Mouse (Mus musculus) adrenal gland, postnatal 10 days (tissue): ENCODE measurements around the gene Prkg2. TPM values are rescaled to one million over a fixed set of nuclear protein-coding genes. Genes with fewer than 3 reads are reported as not detected.

Source experiments
- DNase-seq: peaks from one replicate; pipeline ENCODE4 v3.0.0; 2021; ENCODE audit warnings: mixed read lengths
- total RNA-seq, 2 experiments: library from RNA; stranded (reverse); gene quantifications; 2 replicates each; pipeline ENCODE4 v1.2.3; 2021

Prkg2 gene
- total RNA-seq, 2 experiments from 2014 or later, result 1.7 to 2.2 TPM

DNA sequence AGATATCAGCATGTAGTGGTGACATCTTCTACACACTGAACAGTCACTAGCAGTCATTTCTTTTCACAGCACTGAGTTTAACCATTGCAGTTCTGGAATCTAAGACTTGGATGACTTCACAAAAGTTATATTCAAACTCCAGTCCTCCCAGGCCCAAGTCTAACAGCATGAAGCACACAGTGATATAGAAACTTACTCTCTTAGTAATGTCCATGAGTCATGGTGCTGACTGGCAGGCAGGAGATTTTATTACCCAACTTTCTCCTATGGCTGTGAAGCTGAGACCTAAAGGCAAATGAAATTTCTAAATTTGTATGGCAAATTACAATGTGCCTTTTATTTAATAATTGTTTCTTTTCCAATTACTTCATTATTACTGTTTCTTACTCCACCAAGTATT, 139.2 kb downstream of the Prkg2 start:
- no peak for DNase-seq

DNA sequence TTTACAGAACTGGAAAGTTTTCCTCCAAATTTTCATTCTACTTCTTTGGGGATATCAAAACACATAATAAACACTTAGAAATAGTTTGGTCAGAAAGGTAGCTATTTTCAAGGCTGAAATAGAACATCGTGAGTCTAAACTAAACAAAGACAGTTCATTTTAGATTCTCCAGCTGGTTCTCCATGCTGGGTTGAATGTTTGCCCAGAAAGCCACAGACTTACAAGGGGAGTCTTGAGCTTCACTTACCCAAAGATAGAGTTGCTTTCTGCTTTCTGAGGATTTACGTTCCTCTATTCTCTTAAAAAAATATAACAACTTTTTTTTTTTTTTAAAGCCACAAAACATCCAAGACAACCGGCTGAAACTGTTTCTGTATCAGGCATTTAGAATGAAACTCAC, 142.9 kb downstream of the Prkg2 start:
- DNase-seq, result no peak

DNA sequence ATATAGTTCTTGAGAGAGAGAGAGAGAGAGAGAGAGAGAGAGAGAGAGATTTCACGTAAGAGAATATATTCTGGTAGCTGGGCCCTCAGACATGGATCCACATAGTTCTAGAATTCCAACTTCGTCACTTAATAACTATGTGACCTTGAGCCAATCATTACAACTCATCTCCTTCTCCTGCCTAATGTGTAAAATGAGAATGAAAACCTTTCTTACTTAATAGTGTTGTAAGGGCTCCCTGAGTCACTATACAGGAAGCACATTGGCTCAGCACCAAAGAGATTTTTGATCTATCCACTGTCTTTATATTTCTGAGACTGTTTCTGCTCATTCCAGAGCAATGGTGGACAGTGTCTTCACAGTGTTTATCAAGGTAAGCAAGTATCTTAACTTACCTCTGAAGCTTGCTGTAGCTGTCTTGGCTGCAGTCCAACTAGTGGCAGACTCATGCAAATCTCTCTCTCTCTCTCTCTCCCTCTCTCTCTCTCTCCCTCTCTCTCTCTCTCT, 146.6 kb downstream of the Prkg2 start:
- DNase-seq, result no peak

DNA sequence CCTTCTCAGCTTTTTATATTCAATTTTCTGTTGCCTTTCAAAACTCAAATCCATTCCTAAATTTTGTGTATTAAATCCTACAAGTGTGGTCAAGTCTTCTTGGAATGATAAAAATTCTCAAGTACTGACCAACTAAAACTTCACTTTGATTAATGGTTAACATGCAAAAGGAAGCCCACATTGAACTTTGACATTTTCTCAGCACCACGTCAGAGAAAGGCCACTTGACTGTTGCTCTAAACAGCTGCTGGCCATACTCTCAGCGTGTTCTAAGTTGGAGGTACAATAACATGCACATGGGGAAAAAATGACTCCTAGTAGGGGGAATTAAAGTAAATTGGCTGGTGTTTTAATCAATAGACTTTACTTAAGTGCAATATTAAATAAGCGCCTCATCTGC, 155.1 kb downstream of the Prkg2 start:
- no peak for DNase-seq

Other genes starting within 250 kb of the Prkg2 start
- 1 to 10 TPM; 2.7 to 2.8 TPM for gene Bmp3, start 182.9 kb downstream of the Prkg2 start, total RNA-seq